Mouse (Mus musculus) myocyte (in vitro differentiated cells): ENCODE results near the gene Arfgef3. TPM values are rescaled to one million over a fixed set of nuclear protein-coding genes. Genes with fewer than 3 reads are reported as not detected.

Experiments
- H3K27me3 ChIP-seq: one replicate; pipeline ENCODE4 v1.6.1; 2011; ENCODE audit not compliant: control insufficient read depth, insufficient read depth, insufficient read length
- H3K36me3 ChIP-seq: one replicate; pipeline ENCODE4 v1.6.1; 2011; ENCODE audit not compliant: control insufficient read depth, insufficient read depth
- H3K4me2 ChIP-seq: one replicate; pipeline ENCODE4 v1.6.1; 2011; ENCODE audit warnings: low read depth, control low read depth
- H3K4me3 ChIP-seq: one replicate; pipeline ENCODE4 v1.5.1; 2011; ENCODE audit warnings: mild to moderate bottlenecking, control low read depth, moderate library complexity
- H3K79me2 ChIP-seq: one replicate; pipeline ENCODE4 v1.6.1; 2011; ENCODE audit not compliant: control insufficient read depth, insufficient read depth
- H3ac ChIP-seq: one replicate; pipeline ENCODE4 v1.6.1; 2011; ENCODE audit not compliant: control insufficient read depth, insufficient read length
- CEBPB ChIP-seq: IDR thresholded peaks from 2 replicates; pipeline ENCODE4 v1.6.1; 2011; ENCODE audit warnings: mild to moderate bottlenecking, moderate library complexity; ENCODE audit not compliant: poor library complexity, insufficient read depth, severe bottlenecking
- E2F4 ChIP-seq: IDR thresholded peaks from one replicate; pipeline ENCODE4 v1.6.1; 2011; ENCODE audit warnings: mild to moderate bottlenecking, control low read depth, moderate library complexity; ENCODE audit not compliant: insufficient read depth
- MAX ChIP-seq: IDR thresholded peaks from one replicate; pipeline ENCODE4 v1.6.1; 2011; ENCODE audit warnings: low read depth, mild to moderate bottlenecking, control low read depth
- MYOD1 ChIP-seq, 3 experiments: IDR thresholded peaks; one replicate each; pipeline ENCODE4 v1.6.1; 2011; ENCODE audit warnings: control low read depth in 2 of 3, low read depth in 2 of 3, mild to moderate bottlenecking in 2 of 3, moderate library complexity in 1 of 3; ENCODE audit not compliant: insufficient read length in 2 of 3, control insufficient read depth in 1 of 3
- MYOG ChIP-seq, 3 experiments: IDR thresholded peaks; one replicate each; pipeline ENCODE4 v1.6.1; 2011; ENCODE audit warnings: control low read depth in 2 of 3, low read depth in 2 of 3, mild to moderate bottlenecking in 2 of 3; ENCODE audit not compliant: insufficient read length in 2 of 3, control insufficient read depth in 1 of 3, insufficient read depth in 1 of 3
- POLR2A ChIP-seq: IDR thresholded peaks from one replicate; pipeline ENCODE4 v1.6.1; 2011; ENCODE audit warnings: low read depth, mild to moderate bottlenecking, control low read depth, moderate library complexity; ENCODE audit not compliant: insufficient read length
- POLR2AphosphoS2 ChIP-seq: IDR thresholded peaks from one replicate; pipeline ENCODE4 v1.6.1; 2011; ENCODE audit warnings: low read depth, control low read depth; ENCODE audit not compliant: insufficient read length
- REST ChIP-seq: IDR thresholded peaks from one replicate; pipeline ENCODE4 v1.6.1; 2011; ENCODE audit warnings: mild to moderate bottlenecking, control low read depth, moderate library complexity; ENCODE audit not compliant: insufficient read depth, insufficient read length
- SRF ChIP-seq: IDR thresholded peaks from one replicate; pipeline ENCODE4 v1.6.1; 2011; ENCODE audit warnings: low read depth; ENCODE audit not compliant: control insufficient read depth, insufficient read length
- TCF12 ChIP-seq: IDR thresholded peaks from one replicate; pipeline ENCODE4 v1.6.1; 2011; ENCODE audit warnings: mild to moderate bottlenecking, control low read depth; ENCODE audit not compliant: poor library complexity, insufficient read depth, severe bottlenecking
- TCF3 ChIP-seq: IDR thresholded peaks from one replicate; pipeline ENCODE4 v1.6.1; 2011; ENCODE audit warnings: low read depth, control low read depth; ENCODE audit not compliant: insufficient read length
- USF1 ChIP-seq: IDR thresholded peaks from one replicate; pipeline ENCODE4 v1.6.1; 2011; ENCODE audit warnings: low read depth, mild to moderate bottlenecking, control low read depth, moderate library complexity
- polyA plus RNA-seq: library from polyadenylated mRNA; unstranded; fragments of >200 nt; fragmentation: generic; extraction: Trizol; gene quantifications from one replicate; pipeline ENCODE4 v1.2.1, GENCODE M21; 2012; ENCODE audit warnings: missing spikeins

Arfgef3 gene
- polyA plus RNA-seq, 1 experiment: not detected

DNA sequence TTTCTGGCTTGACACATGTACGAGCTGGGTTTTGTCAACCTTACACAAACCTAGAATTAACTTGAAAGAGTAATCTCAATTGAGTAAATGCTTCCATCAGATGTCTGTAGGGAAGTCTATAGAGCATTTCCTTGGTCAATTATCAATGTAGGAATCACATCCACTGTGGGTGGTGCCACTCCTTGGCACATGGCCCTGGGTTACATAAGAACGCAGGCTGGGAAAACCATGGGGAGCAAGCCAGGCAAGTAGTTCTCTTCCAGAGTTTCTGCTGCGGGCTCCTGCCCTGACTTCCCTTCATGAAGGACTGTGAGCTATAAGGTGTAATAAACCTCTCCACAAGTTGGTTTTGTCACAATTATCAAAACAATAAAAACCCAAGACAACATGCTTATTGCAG, 100.2 kb downstream of the Arfgef3 start:
- TF ChIP-seq TCF12 (no peak), TCF3 (no peak), CEBPB (no peak), E2F4 (no peak), MAX (no peak), REST (no peak), USF1 (no peak), POLR2AphosphoS2 (no peak), MYOG (IDR thresholded peaks at IDR 0.05; ENCODE audit: control insufficient read depth in 1 of 3, insufficient read depth in 1 of 3, insufficient read length in 2 of 3, low read depth in 2 of 3) (no peak), SRF (no peak), MYOD1 (IDR thresholded peaks at IDR 0.05; ENCODE audit: control insufficient read depth in 1 of 3, insufficient read length in 2 of 3, low read depth in 2 of 3) (no peak), POLR2A (no peak)
- H3K4me3 ChIP-seq: no peak overlapping the region
- no peak overlapping the region for H3ac ChIP-seq
- H3K79me2 ChIP-seq: no peaks in the 10 kb centered on the region
- peaks cover 5% of the 10 kb centered on the region for H3K27me3 ChIP-seq
- no peak overlapping the region for H3K4me2 ChIP-seq
- no peaks in the 10 kb centered on the region for H3K36me3 ChIP-seq

GRCm38 (mm10) chr10:18642854-18643253, 100.9 kb downstream of the Arfgef3 start:
- H3K79me2 ChIP-seq: no peaks in the 10 kb centered on the region
- no peak overlapping the region for H3K4me3 ChIP-seq
- H3K36me3 ChIP-seq: no peaks in the 10 kb centered on the region
- no peak overlapping the region for H3ac ChIP-seq
- H3K4me2 ChIP-seq: no peak overlapping the region
- peaks cover 5% of the 10 kb centered on the region for H3K27me3 ChIP-seq
- no peak for TF ChIP-seq REST
- TF ChIP-seq POLR2AphosphoS2: no peak
- TF ChIP-seq SRF: no peak
- TF ChIP-seq MYOD1 (IDR thresholded peaks at IDR 0.05; ENCODE audit: control insufficient read depth in 1 of 3, insufficient read length in 2 of 3, low read depth in 2 of 3): no peak
- TF ChIP-seq POLR2A: no peak
- no peak for TF ChIP-seq MAX
- no peak for TF ChIP-seq TCF12

- TF ChIP-seq USF1 (no peak), CEBPB (no peak), TCF3 (no peak), POLR2AphosphoS2 (no peak), MAX (no peak), MYOD1 (IDR thresholded peaks at IDR 0.05; ENCODE audit: control insufficient read depth in 1 of 3, insufficient read length in 2 of 3, low read depth in 2 of 3) (no peak), SRF (no peak), E2F4 (no peak), MYOG (IDR thresholded peaks at IDR 0.05; ENCODE audit: control insufficient read depth in 1 of 3, insufficient read depth in 1 of 3, insufficient read length in 2 of 3, low read depth in 2 of 3) (no peak)
Measured at GRCm38 (mm10) chr10:18640596-18640995, 103.2 kb downstream of the Arfgef3 start.

DNA sequence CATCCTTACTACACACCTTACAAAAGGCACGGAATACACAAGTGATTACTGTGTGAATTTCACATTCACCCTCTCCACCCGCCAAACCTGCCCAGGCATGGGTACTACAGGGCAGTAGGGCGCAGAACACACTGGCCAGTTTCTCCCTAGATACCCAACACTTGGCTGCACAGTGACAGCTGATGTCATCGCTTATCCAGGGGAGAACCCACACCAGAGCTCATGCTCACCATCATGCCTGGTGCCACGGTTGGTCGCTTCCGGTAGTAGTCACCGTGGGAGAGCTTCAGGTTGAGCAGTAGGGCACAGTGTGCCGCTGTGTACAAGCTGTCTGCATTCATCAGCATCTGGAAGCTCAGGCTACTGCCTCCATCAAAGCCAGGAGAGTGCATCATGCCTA, 108.3 kb downstream of the Arfgef3 start:
- no peak for TF ChIP-seq USF1
- no peak for TF ChIP-seq SRF
- no peak for TF ChIP-seq POLR2A
- TF ChIP-seq CEBPB: no peak
- no peak for TF ChIP-seq MAX
- TF ChIP-seq E2F4: no peak
- no peak for TF ChIP-seq MYOD1 (IDR thresholded peaks at IDR 0.05; ENCODE audit: control insufficient read depth in 1 of 3, insufficient read length in 2 of 3, low read depth in 2 of 3)
- Histone ChIP-seq H3ac (no peak overlapping the region), H3K4me2 (no peak overlapping the region), H3K27me3 (no peaks in the 10 kb centered on the region), H3K36me3 (no peaks in the 10 kb centered on the region), H3K4me3 (no peak overlapping the region), H3K79me2 (no peaks in the 10 kb centered on the region)

More at GRCm38 (mm10) chr10:18640596-18640995, 103.2 kb downstream of the Arfgef3 start:
- H3ac ChIP-seq: no peak overlapping the region
- H3K4me2 ChIP-seq: no peak overlapping the region
- no peak overlapping the region for H3K4me3 ChIP-seq
- no peaks in the 10 kb centered on the region for H3K27me3 ChIP-seq
- no peaks in the 10 kb centered on the region for H3K36me3 ChIP-seq
- no peaks in the 10 kb centered on the region for H3K79me2 ChIP-seq

DNA sequence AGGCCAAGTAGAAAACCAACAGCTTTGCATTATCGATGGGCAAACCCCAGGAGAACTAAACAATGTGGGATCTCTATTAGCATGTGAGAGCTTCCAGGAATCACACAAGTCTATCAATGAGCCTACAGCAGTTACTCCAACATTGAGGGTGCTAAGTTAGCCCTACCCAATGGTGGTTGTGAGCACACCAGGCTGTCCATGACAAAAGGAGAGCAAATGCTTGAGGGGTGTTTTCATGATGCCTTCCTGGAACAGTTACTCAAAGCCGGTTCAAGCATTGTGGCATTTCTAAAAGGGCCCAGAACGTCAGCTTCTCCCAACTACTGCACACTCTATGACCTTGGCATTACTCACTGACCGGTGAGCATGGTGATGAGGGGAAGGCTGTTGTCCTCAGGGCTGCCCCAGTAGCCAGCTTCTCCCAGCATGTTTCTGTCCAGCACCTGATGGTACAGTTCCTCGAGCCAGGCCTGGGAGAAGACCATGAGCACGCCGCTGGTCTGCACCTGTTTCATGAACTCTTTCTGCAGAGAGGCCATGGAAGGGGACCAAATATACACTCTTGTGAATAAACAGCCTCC, 109.3 kb downstream of the Arfgef3 start:
- no peaks in the 10 kb centered on the region for H3K36me3 ChIP-seq
- TF ChIP-seq USF1 (no peak), E2F4 (no peak), REST (no peak), CEBPB (no peak), SRF (no peak), POLR2AphosphoS2 (no peak), TCF3 (no peak), MAX (no peak), MYOG (IDR thresholded peaks at IDR 0.05; ENCODE audit: control insufficient read depth in 1 of 3, insufficient read depth in 1 of 3, insufficient read length in 2 of 3, low read depth in 2 of 3) (no peak)
- no peak overlapping the region for H3ac ChIP-seq
- H3K27me3 ChIP-seq: no peaks in the 10 kb centered on the region
- H3K4me3 ChIP-seq: no peak overlapping the region
- no peaks in the 10 kb centered on the region for H3K79me2 ChIP-seq
- H3K4me2 ChIP-seq: no peak overlapping the region
